Mouse (Mus musculus) stomach, postnatal 0 days (tissue): ENCODE results near the gene Dtl.

Experiments used
- CTCF ChIP-seq: IDR thresholded peaks from 2 replicates; pipeline ENCODE4 v1.5.1; 2016; ENCODE audit warnings: antibody characterized with exemption, low read depth, mild to moderate bottlenecking, moderate library complexity
- EP300 ChIP-seq: optimal IDR thresholded peaks from 2 replicates; pipeline ENCODE3; 2016; ENCODE audit warnings: antibody characterized with exemption

DNA sequence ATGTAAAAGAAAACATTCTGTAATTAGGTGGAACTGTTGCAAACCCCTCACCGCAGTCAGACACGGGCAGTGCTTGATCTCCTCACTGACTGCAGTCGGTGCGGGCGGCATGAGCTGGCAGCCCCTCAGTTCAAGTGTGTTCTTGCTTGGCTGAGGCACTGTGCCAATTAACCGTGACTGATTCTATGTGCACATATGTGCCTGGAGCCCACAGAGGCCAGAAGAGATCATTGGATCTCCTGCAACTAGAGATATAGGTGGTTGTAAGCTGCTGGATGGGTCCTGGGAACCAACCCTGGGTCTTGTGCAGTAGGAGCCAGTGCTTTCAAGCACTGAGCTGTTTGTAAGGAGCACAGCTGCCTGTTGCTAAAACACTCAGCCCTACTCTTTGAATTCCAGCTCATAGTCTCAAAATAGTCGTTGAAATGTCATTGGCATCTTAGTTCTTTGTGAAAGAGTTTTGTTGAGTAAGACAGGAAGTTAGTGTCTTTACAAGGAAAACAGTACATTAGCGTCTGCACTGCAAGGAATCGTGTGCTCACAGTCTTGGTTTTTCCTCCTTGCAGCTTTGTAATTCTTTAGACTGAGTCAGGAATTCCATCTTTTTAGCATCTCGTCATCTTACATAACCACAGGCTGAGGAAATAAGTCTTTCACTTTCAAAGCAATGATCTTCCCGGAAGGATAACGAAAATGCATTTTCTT is 16.8 kb upstream of the Dtl start:
- TF ChIP-seq CTCF (no peak), EP300 (no peak)
